In genomic region chr4:132302939-132303479, GRCm38 (mm10) we compare ENCODE assay signal across 8 mouse cellular contexts. TPM values are rescaled to one million over a fixed set of nuclear protein-coding genes. Genes with fewer than 3 reads are reported as not detected.
A peak's percentile ranks its signal among the peaks of the same experiment; 100 is the strongest.
DNase-seq lines count a peak whose midpoint lies in the region; ATAC-seq and TF ChIP-seq lines count a peak whose summit lies in the region.

Gene Rab42 (minus strand): TSS chr4:132303385.

- peak within 1 kb of the TSS; percentile 77 for H3K4me2 ChIP-seq in hindbrain, embryonic 15.5 days

- H3K27ac ChIP-seq in gastrocnemius, adult 2 months, result peak within 1 kb of the TSS; percentile 72
- H3K27ac ChIP-seq in hindbrain, embryonic 15.5 days (replicated peaks), result peak within 1 kb of the TSS; percentile 57; the same call in 1 of the 2 replicates

- no peaks in the 10 kb centered on the region for H3K9me3 ChIP-seq in hindbrain, embryonic 15.5 days
- H3K9me3 ChIP-seq in megakaryocyte, embryonic 14.5 days, result no peaks in the 10 kb centered on the region

- peak; percentile 71 for DNase-seq in T-cell, adult 2 months (ENCODE audit: low spot score)
- peak; percentile 59 for DNase-seq in gastrocnemius, adult 2 months
- DNase-seq in left cerebral cortex, postnatal 14 days (ENCODE audit: low spot score in 2 of 2), result peak; percentile 62 to 66
- peak; percentile 54 for DNase-seq in right cerebral cortex, postnatal 25 days
- peak; percentile 36 for DNase-seq in urinary bladder, postnatal 25 days (ENCODE audit: low spot score)

- peak within 1 kb of the TSS; percentile 72 for H3K4me3 ChIP-seq in gastrocnemius, adult 2 months
- H3K4me3 ChIP-seq in hindbrain, embryonic 15.5 days, result peak within 1 kb of the TSS; percentile 47
- H3K4me3 ChIP-seq in megakaryocyte, embryonic 14.5 days (replicated peaks), result peak within 1 kb of the TSS; percentile 91

- peak; percentile 78 for ATAC-seq in common myeloid progenitor, adult 5-6 weeks (replicated peaks; ENCODE audit: low read depth, poor library complexity, severe bottlenecking)
- ATAC-seq in hindbrain, embryonic 15.5 days (ENCODE audit: low FRiP score, low read depth), result peak; percentile 70

- peaks cover 11% of the 10 kb centered on the region for H3K4me1 ChIP-seq in hindbrain, embryonic 15.5 days (replicated peaks)
- H3K4me1 ChIP-seq in megakaryocyte, embryonic 14.5 days, result peaks cover 33% of the 10 kb centered on the region

- WGBS in hindbrain, embryonic 15.5 days, result 2% methylated on average over 31 of the region's 31 CpGs

- H3K27me3 ChIP-seq in hindbrain, embryonic 15.5 days, result no peaks in the 10 kb centered on the region
- peaks cover 21% of the 10 kb centered on the region for H3K27me3 ChIP-seq in megakaryocyte, embryonic 14.5 days (replicated peaks)

- H3K36me3 ChIP-seq in hindbrain, embryonic 15.5 days, result no peaks in the 10 kb centered on the region
- H3K36me3 ChIP-seq in megakaryocyte, embryonic 14.5 days (replicated peaks; ENCODE audit: low read length), result no peaks in the 10 kb centered on the region

- peak within 1 kb of the TSS; percentile 52 for H3K9ac ChIP-seq in hindbrain, embryonic 15.5 days

- intact Hi-C loops in gastrocnemius, adult 2 months (cut with DNase I), result no loop called here
- intact Hi-C loops in left cerebral cortex, postnatal 14 days (cut with DNase I), result no loop called here

- TF ChIP-seq CTCF in gastrocnemius, adult 2 months (IDR thresholded peaks at IDR 0.05), result peak; percentile 31; the same call in 1 of the 2 replicates

RNA-seq across cellular contexts. Expression of gene Rab42, which starts in this region (rescaled TPM):
- total RNA-seq in common myeloid progenitor, adult 5-6 weeks (2017), result not detected in 2 replicates
- under 1 TPM in 1 of 2 experiments, not detected in 1; 0.33 TPM for total RNA-seq in gastrocnemius, adult 2 months (2021)
- 3.1 and 3.4 TPM in 2 replicates for polyA plus RNA-seq in hindbrain, embryonic 15.5 days (2015; fragmentation: Nextera tagmentation; extraction: Ambion mirVana)
- 1 to 10 TPM in 1 of 2 experiments, under 1 TPM in 1; 0.61 to 1.3 TPM for total RNA-seq in left cerebral cortex, postnatal 14 days (2021)
- polyA plus RNA-seq in megakaryocyte, embryonic 14.5 days (2012; ENCODE audit: insufficient read depth, low replicate concordance), result not detected in 2 replicates

Comparison
In these comparisons a context has a peak if more than half of its experiments do, and no peak if none do; other contexts are left out.
1. Peak in every context shown above with its lines: DNase-seq, ATAC-seq, H3K4me3 ChIP-seq and H3K27ac ChIP-seq.
2. Peak in ATAC-seq in common myeloid progenitor, adult 5-6 weeks; RNA of the gene not detected or under 1 TPM.
3. Peak in DNase-seq, H3K4me3 ChIP-seq and H3K27ac ChIP-seq in gastrocnemius, adult 2 months; RNA of the gene not detected or under 1 TPM.